Mouse (Mus musculus) right cerebral cortex, adult 2 months (tissue): Measurements from ENCODE around the gene Pp2d1.
"Not testable (repeated sequence)": the region's sequence is repeated elsewhere in the genome, so short reads cannot be mapped to it uniquely, and the experiment has no call there.

Experiments used
- DNase-seq, 2 experiments: peaks; one replicate each; pipeline ENCODE4 v3.0.0; 2021 to 2022; ENCODE audit warnings: low spot score in 2 of 2

The Pp2d1 gene

GRCm38 (mm10) chr17:53539351-53539750, at the start of gene Pp2d1:
Gene Pp2d1 (minus strand): TSS chr17:53539451.
- DNase-seq: not testable (repeated sequence)

GRCm38 (mm10) chr17:53588097-53588855, 49.0 kb upstream of the Pp2d1 start:
- no peak for DNase-seq

GRCm38 (mm10) chr17:53587074-53587851, 48.0 kb upstream of the Pp2d1 start:
- peak; percentile 84 to 85 for DNase-seq

DNA sequence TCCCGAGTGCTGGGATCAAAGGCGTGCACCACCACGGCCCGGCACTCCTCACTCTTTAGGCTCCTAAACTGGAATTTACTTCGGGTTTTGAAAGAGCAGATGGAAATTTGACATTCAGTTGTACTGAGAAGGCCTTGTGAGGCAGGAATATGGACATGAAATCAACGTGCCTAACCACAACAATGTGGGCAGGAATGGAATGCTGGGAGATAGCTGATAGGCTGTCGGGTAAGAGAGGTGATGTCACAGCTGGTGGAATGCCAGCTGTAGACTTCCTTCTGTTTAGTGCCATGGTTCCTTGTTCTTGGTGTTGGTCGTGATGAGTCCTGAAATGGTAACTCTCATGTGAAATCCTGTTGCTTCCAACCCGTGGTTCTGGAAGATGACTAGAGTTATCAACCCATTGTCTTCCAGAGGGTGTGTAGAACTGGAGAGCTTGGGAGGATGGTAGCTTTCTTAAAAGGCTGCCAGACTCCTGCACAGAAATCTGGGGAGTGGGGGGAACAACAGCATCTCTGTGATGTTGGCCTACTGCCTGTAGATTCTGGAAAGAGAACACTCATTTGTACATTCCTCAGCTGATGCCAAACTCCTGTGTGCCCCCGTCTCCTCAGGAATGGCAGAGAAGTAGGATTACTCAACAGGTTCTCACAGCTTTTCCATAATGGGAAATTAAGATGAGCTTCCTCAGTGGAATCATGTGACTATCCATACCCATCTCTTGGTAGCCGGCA, 44.8 kb upstream of the Pp2d1 start:
- DNase-seq: no peak

DNA sequence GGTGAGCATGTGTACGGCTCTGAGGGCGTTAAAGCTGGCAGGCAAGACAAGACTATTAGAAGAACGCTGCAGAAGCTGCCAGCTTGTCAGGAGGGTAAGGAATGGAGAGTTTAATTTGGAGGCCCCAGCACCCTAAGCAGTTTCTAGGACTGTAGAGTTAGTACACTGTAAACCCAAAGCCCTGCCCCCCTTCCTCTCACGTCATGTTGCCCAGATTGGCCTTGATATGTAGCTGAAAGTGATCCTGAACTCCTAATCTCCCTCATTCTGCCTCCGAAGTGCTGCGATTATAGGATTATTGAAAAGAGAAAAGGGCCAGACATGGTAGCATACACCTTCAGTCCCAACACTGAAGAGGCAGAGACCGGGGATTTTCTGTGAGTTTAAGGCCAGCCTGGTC, 43.6 kb upstream of the Pp2d1 start:
- no peak for DNase-seq

- no peak for DNase-seq
These were observed 42.9 kb upstream of the Pp2d1 start for GRCm38 (mm10) chr17:53582026-53582585.

DNA sequence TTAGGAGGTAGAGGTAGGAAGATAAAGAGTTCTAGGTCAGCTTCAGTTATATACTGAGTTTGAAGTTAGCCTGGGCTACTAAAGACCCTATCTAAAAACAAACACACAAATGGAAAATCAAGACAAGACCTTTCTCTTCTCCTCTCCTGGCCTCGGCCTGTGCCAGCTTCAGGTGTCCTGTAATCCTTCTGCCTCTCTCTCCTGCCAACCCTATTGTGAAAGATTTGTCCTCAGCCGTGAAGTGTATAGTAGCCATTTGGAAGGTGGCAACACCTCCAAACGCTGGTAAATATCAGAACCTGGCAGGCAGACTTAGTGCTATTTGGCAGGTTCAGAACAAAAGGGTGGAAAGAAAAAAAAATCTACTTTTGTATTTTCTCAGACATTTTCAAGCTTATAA, 41.0 kb upstream of the Pp2d1 start:
- no peak for DNase-seq

DNA sequence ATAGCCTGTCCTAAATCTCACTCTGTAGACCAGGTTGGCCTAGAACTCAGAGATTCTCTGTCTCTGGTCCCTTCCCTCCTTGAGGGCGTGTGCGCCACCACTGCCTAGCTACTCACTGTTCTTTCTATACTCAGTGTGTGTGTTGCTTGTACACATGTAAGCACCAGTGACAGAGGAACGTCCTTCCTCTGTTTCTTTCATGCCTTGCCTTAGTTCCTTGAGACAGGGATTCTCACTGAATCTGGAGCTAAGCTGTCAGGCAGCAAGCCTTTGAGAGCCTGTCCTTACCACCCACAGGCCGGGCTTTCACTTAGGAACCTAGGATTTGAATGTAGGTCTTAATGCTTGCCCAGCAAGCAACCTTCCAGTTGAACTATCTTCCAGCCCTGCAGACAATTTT, 40.4 kb upstream of the Pp2d1 start:
- DNase-seq: no peak

DNA sequence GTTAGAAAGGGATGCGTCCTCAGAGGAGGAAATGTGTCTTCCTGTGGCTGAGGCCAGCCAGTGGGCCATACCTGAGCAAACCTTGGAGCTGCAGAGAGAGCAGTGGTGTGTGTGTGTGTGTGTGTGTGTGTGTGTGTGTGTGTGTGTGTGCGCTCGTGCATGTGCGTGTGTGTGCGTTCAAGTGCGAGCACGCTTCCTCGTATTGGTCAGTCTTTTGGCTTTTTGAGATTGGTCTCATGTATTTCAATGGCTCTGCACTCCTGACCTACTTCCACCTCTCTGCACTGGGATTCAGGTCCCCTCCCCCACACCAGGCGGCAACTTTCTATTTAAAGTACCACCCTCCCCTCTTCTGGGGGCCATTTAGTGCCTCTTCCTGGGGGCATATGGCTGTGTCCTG, 39.5 kb upstream of the Pp2d1 start:
- no peak for DNase-seq

GRCm38 (mm10) chr17:53578249-53578648, 39.0 kb upstream of the Pp2d1 start:
- DNase-seq: no peak

- DNase-seq: no peak
These were observed 38.5 kb upstream of the Pp2d1 start for GRCm38 (mm10) chr17:53577754-53578153.

- no peak for DNase-seq
These were observed 37.9 kb upstream of the Pp2d1 start for GRCm38 (mm10) chr17:53577151-53577550.

GRCm38 (mm10) chr17:53573019-53573556, 33.8 kb upstream of the Pp2d1 start:
- no peak for DNase-seq

- DNase-seq: not testable (repeated sequence)
These were observed 31.7 kb upstream of the Pp2d1 start for GRCm38 (mm10) chr17:53570932-53571331.

- no peak for DNase-seq
These were observed 31.2 kb upstream of the Pp2d1 start for GRCm38 (mm10) chr17:53570361-53570875.

DNA sequence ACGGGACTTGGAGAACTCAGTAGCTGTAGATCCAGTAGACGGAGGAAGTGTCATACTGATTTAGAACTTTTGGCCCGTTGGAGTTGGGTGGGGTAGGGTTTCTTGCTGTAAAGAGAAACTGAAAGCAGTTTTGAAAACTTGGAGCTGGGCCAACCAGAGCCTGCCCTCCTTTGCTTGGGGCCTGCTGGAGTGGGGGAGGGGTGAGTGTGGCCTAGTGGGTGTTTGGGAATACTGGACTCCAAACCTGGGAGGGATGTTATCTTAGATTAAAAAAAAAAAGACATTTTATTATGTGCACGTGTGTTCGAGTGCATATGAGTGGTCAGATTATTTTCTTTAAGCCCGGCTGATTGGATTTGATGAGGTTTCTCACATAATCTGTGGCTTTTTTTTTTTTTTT, 30.6 kb upstream of the Pp2d1 start:
- no peak for DNase-seq

- no peak for DNase-seq
These were observed 29.6 kb upstream of the Pp2d1 start for GRCm38 (mm10) chr17:53568734-53569386.

DNA sequence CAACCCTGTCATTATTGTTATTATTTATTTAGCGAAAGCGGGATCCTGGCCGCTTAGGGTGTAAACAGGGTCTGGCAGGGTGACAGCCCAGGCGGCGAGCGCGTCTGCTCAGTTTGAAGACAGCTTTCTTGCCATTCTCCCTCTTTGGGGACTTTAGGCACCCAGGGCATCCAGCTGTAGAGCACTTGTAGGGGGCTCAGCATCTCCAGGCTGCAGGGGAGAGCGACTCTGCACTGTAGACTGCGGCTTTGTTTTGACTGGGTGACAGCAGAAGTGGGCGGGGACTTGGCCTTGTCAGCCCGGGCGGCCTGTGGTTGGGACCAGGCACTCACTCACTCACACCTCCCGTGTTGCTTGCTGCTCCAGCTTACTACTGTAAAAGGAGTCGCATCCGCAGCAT, 28.9 kb upstream of the Pp2d1 start:
- DNase-seq: peak; percentile 50 to 57

- peak; percentile 14 to 36 for DNase-seq
These were observed 28.3 kb upstream of the Pp2d1 start for GRCm38 (mm10) chr17:53567346-53568101.

DNA sequence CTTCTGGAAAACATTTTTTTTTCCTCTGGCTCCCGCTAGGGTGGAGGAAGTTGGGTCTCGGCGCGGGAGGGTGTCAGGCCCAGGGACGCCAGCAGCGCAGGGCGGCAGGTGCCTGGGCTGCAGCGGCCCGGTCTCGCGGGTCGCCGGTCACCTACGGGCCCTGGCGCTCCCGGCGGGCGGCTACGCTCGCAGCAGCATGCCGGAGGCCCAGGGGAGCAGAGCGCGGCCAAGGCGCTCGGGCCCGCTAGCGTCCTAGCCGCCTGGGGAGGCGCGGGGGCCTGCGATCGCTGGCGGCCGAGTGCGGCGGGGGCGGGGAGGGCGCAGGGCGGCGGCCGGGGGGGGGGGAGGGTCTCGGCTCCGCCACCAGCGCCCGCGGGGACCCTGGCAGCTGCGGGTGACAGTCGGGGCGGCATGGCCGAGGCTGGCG, 27.7 kb upstream of the Pp2d1 start:
- DNase-seq: peak; percentile 46 to 60
